Comparison of ENCODE assay signal across 16 mouse cellular contexts in the genomic region with DNA sequence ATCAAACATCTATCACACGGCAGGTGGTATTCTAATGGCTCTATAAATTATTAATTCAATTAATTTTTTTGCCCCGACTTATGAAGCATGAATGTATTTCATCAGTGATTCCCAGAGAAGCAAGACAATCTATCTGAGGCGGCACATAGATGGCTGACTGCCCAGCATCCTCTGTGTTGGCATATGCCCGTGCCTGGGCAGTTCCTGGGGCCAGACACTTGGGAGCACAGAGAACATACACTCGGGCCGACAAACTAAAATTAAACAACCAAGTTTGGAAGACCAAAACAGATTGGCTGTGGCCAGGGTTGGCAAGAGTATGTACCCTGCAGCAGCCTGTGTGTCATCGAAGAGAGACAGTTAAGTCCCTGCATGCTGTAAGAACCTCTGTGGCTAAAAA.
DNase-seq lines count a peak whose midpoint lies in the region; ATAC-seq and TF ChIP-seq lines count a peak whose summit lies in the region.
"Had no signal": no experiment of that assay in that cellular context is flagged by ENCODE, and none has a peak within 500 bp of the region (broad histone marks: within the 10 kb centered on the region; RNA-seq: fewer than 3 reads in every experiment).

No protein-coding gene starts in this region.

- peaks cover 23% of the 10 kb centered on the region for H3K4me1 ChIP-seq in hindbrain, embryonic 13.5 days (replicated peaks)
- H3K4me1 ChIP-seq in hindbrain, embryonic 10.5 days (replicated peaks): 0 out of 2 replicates have a peak, but pooled peaks cover 3% of the 10 kb centered on the region
- H3K4me1 ChIP-seq: embryonic facial prominence, embryonic 15.5 days; limb, embryonic 15.5 days; stomach, embryonic 15.5 days had no signal

- ATAC-seq in hindbrain, embryonic 13.5 days (ENCODE audit: low FRiP score): peak; percentile 57; the same call in 1 of the 2 replicates
- ATAC-seq in megakaryocyte, adult 5-6 weeks (ENCODE audit: poor library complexity, severe bottlenecking): no peak
- ATAC-seq: Patski had no signal

- WGBS in hindbrain, embryonic 13.5 days: 59% methylated on average over 7 of the region's 7 CpGs
- 87% methylated on average over 7 of the region's 7 CpGs for WGBS in hindbrain, embryonic 10.5 days

- no peak overlapping the region for H3K4me2 ChIP-seq in hindbrain, embryonic 13.5 days
- H3K4me2 ChIP-seq: embryonic facial prominence, embryonic 15.5 days; limb, embryonic 15.5 days; lung, embryonic 14.5 days; stomach, embryonic 15.5 days had no signal

- H3K9me3 ChIP-seq in hindbrain, embryonic 13.5 days: no peaks in the 10 kb centered on the region
- no peaks in the 10 kb centered on the region for H3K9me3 ChIP-seq in hindbrain, embryonic 10.5 days
- H3K9me3 ChIP-seq: embryonic facial prominence, embryonic 15.5 days; limb, embryonic 15.5 days; stomach, embryonic 15.5 days had no signal

- H3K36me3 ChIP-seq in hindbrain, embryonic 13.5 days: no peaks in the 10 kb centered on the region
- no peaks in the 10 kb centered on the region for H3K36me3 ChIP-seq in hindbrain, embryonic 10.5 days
- H3K36me3 ChIP-seq: embryonic facial prominence, embryonic 15.5 days; limb, embryonic 15.5 days; stomach, embryonic 15.5 days had no signal

- no peaks in the 10 kb centered on the region for H3K27me3 ChIP-seq in hindbrain, embryonic 13.5 days
- H3K27me3 ChIP-seq in hindbrain, embryonic 10.5 days (ENCODE audit: insufficient read depth, poor library complexity, severe bottlenecking): no peaks in the 10 kb centered on the region
- H3K27me3 ChIP-seq: CH12.LX; embryonic facial prominence, embryonic 15.5 days; limb, embryonic 15.5 days; Patski; stomach, embryonic 15.5 days had no signal

- no peak for DNase-seq in hindbrain, embryonic 10.5 days (ENCODE audit: low spot score)
- peak; percentile 92 for DNase-seq in cerebellum, adult 11-12 months
- peak; percentile 87 to 91 for DNase-seq in cerebellum, postnatal 10 days
- DNase-seq in heart, postnatal 4 days: peak; percentile 37
- DNase-seq in layer of hippocampus, adult 2 months (ENCODE audit: low spot score in 2 of 2): no peak
- DNase-seq: kidney, adult 18-20 months; kidney, postnatal 36 days; lung, embryonic 14.5 days; thymus, postnatal 25 days had no signal

- no peak for TF ChIP-seq CTCF in layer of hippocampus, adult 2 months (conservative IDR thresholded peaks at IDR 0.05)

- no peak overlapping the region for H3K9ac ChIP-seq in hindbrain, embryonic 13.5 days
- H3K9ac ChIP-seq: embryonic facial prominence, embryonic 15.5 days; limb, embryonic 15.5 days; lung, embryonic 14.5 days; stomach, embryonic 15.5 days had no signal

- H3K27ac ChIP-seq in hindbrain, embryonic 13.5 days: peak overlapping the region; percentile 44
- H3K27ac ChIP-seq in hindbrain, embryonic 10.5 days: no peak overlapping the region
- H3K27ac ChIP-seq in layer of hippocampus, adult 2 months: no peak overlapping the region
- H3K27ac ChIP-seq: embryonic facial prominence, embryonic 15.5 days; limb, embryonic 15.5 days; stomach, embryonic 15.5 days had no signal

- H3K4me3 ChIP-seq in hindbrain, embryonic 13.5 days: no peak overlapping the region
- H3K4me3 ChIP-seq in hindbrain, embryonic 10.5 days: no peak overlapping the region
- H3K4me3 ChIP-seq in layer of hippocampus, adult 2 months: no peak overlapping the region
- H3K4me3 ChIP-seq: embryonic facial prominence, embryonic 15.5 days; limb, embryonic 15.5 days; stomach, embryonic 15.5 days had no signal

Comparison
In these comparisons a context has a peak if more than half of its experiments do, and no peak if none do; other contexts are left out.
1. DNase-seq: peak in cerebellum, adult 11-12 months (single experiment), cerebellum, postnatal 10 days (2 of 2) and heart, postnatal 4 days (single experiment); none in hindbrain, embryonic 10.5 days (single experiment) and layer of hippocampus, adult 2 months (0 of 2).